7 mouse cellular contexts compared by ENCODE assay signal in the genomic region with DNA sequence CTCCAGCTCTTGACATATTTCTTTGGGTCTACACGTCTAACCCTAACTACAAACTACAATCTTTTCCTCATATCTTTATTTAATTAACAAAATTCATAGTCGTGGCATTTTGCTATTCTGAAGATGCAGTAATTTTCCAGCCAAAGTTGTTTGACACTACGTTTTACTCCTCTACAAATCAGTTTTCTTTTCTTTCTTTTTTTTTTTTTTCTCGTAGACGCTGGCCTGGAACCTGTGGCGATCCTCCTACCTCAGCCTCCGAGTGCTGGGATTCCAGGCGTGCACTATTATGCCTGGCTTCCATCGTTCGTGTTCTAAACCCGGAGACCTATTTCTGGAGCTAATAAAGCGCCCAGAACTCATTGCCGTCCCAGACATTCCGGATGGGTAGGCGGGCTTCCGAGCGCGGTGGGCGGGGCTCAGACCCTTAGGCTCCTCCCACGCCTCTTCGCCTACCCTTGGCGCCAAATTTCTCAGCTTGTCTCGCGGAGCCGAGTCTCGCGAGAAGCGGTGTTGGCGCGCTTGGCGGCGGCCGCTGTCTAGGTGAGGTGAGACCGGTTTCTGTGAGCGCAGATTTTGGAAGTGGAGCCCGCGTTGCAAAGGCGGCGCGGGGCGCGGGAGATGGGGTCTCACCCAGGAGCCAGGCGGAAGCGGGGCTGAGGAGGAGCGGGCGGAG. TPM values are rescaled to one million over a fixed set of nuclear protein-coding genes. Genes with fewer than 3 reads are reported as not detected.
DNase-seq lines count a peak whose midpoint lies in the region; ATAC-seq lines count a peak whose summit lies in the region.

A gene (plus strand): TSS at position 477 of the 676 bp plus-strand sequence.

- peak within 1 kb of the TSS; percentile 97 for H3K9ac ChIP-seq in intestine, embryonic 15.5 days

- H3K4me2 ChIP-seq in intestine, embryonic 15.5 days (replicated peaks): peak within 1 kb of the TSS; percentile 65

- WGBS in intestine, embryonic 15.5 days: 2% methylated on average over 46 of the region's 46 CpGs
- WGBS in midbrain, embryonic 10.5 days: 3% methylated on average over 46 of the region's 46 CpGs

- peak within 1 kb of the TSS; percentile 94 for H3K27ac ChIP-seq in intestine, embryonic 15.5 days
- peak within 1 kb of the TSS; percentile 96 for H3K27ac ChIP-seq in midbrain, embryonic 10.5 days (replicated peaks)

- H3K9me3 ChIP-seq in intestine, embryonic 15.5 days: no peaks in the 10 kb centered on the region
- H3K9me3 ChIP-seq in midbrain, embryonic 10.5 days (replicated peaks): no peaks in the 10 kb centered on the region

- H3K4me3 ChIP-seq in intestine, embryonic 15.5 days (replicated peaks): peak within 1 kb of the TSS; percentile 84
- peak within 1 kb of the TSS; percentile 74 for H3K4me3 ChIP-seq in midbrain, embryonic 10.5 days

- peak; percentile 96 for ATAC-seq in intestine, embryonic 15.5 days

- 0 out of 2 replicates have a peak, but pooled peaks cover 5% of the 10 kb centered on the region for H3K4me1 ChIP-seq in intestine, embryonic 15.5 days (replicated peaks)
- peaks cover 10% of the 10 kb centered on the region for H3K4me1 ChIP-seq in midbrain, embryonic 10.5 days

- peak; percentile 96 for DNase-seq in adrenal gland, adult 2 months
- DNase-seq in embryo, embryonic 11.5 days (ENCODE audit: low read depth, low spot score): peak; percentile 93
- peak; percentile 94 to 95 for DNase-seq in gastrocnemius, postnatal 36 days
- DNase-seq in left cerebral cortex, postnatal 25 days (ENCODE audit: low spot score in 2 of 2): peak; percentile 93 to 95
- peak; percentile 96 for DNase-seq in midbrain, embryonic 10.5 days (ENCODE audit: low spot score)
- peak; percentile 90 for DNase-seq in right cerebral cortex, postnatal 4 days

- intact Hi-C loops in gastrocnemius, postnatal 36 days (cut with DNase I): no loop called here
- intact Hi-C loops in left cerebral cortex, postnatal 25 days (cut with DNase I): loop anchor here (5.0 kb wide), 1 partner anchor 681 kb away; a partner anchor contains a TSS

- H3K36me3 ChIP-seq in intestine, embryonic 15.5 days: no peaks in the 10 kb centered on the region
- peaks cover 24% of the 10 kb centered on the region for H3K36me3 ChIP-seq in midbrain, embryonic 10.5 days

- no peaks in the 10 kb centered on the region for H3K27me3 ChIP-seq in intestine, embryonic 15.5 days (replicated peaks)
- H3K27me3 ChIP-seq in midbrain, embryonic 10.5 days (ENCODE audit: low read depth, poor library complexity, severe bottlenecking): no peaks in the 10 kb centered on the region

RNA-seq across cellular contexts. Expression of the gene that starts here (rescaled TPM):
- total RNA-seq in adrenal gland, adult 2 months (2021): 10 to 100 TPM; 10.2 to 27.9 TPM
- polyA plus RNA-seq in adrenal gland, adult 2 months (2012; rRNA removed): 0.19 and 0.48 TPM in 2 replicates
- total RNA-seq in gastrocnemius, postnatal 36 days (2021): 10 to 100 TPM in 1 of 2 experiments, 1 to 10 TPM in 1; 7.1 to 11.0 TPM
- polyA plus RNA-seq in intestine, embryonic 15.5 days (2015; fragmentation: Nextera tagmentation; extraction: Ambion mirVana): 171 and 190 TPM in 2 replicates
- 10 to 100 TPM; 14.9 to 16.7 TPM for total RNA-seq in left cerebral cortex, postnatal 25 days (2021)
- polyA plus RNA-seq in midbrain, embryonic 10.5 days (2016; fragmentation: Nextera tagmentation; extraction: Ambion mirVana): 274 and 311 TPM in 2 replicates

Comparison
In these comparisons a context has a peak if more than half of its experiments do, and no peak if none do; other contexts are left out.
1. Peak in every context shown above with its lines: DNase-seq, ATAC-seq, H3K4me3 ChIP-seq and H3K27ac ChIP-seq.
2. RNA of the gene that starts here (polyA plus RNA-seq): 274 to 311 TPM in midbrain, embryonic 10.5 days and 171 to 190 TPM in intestine, embryonic 15.5 days; 0.19 to 0.48 TPM in adrenal gland, adult 2 months; every median in the first group is over 100 times any median in the second.